Mouse (Mus musculus) liver, adult 10 weeks (tissue): ENCODE measurements around the gene 4930486L24Rik. TPM values are rescaled to one million over a fixed set of nuclear protein-coding genes. Genes with fewer than 3 reads are reported as not detected.

Experiments used
- polyA plus RNA-seq: library from polyadenylated mRNA; stranded (reverse); fragments of 350-450 nt; fragmentation: Illumina TruSeq; extraction: RNeasy Lipid Tissue Mini Kit (QIAGEN cat#74804); gene quantifications from one replicate; pipeline ENCODE4 v1.2.3, GENCODE M21; 2014; ENCODE audit warnings: low read depth, low replicate concordance

The 4930486L24Rik gene
- polyA plus RNA-seq: not detected

GRCm38 (mm10) chr13:60864281-60864680 lies at the start of gene 4930486L24Rik:
Gene 4930486L24Rik, minus strand, starts transcription at chr13:60864475.

DNA sequence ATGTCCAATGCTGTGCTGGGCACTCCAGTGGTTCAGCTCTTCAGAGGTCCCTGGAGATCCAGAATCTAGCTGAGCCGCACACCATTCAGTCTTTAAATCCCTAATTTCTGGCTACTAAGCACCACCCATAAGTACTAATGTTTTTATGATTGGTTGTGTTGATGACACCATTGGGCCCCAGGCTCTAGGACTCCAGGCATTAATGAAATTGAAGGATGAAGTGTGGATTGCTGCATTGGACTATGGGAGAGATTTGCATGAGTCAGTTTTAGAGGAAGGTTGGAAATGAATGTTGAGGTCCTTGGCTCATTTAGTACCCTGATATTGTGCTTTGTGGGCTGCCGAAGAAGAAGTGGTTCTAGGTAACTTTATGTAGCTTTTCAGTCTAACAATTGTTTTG lies 40.5 kb upstream of the 4930486L24Rik start, which contains the start of gene Tpbpb:
TSS of gene Tpbpb (minus strand) at position 101 of the 400 bp plus-strand sequence.

DNA sequence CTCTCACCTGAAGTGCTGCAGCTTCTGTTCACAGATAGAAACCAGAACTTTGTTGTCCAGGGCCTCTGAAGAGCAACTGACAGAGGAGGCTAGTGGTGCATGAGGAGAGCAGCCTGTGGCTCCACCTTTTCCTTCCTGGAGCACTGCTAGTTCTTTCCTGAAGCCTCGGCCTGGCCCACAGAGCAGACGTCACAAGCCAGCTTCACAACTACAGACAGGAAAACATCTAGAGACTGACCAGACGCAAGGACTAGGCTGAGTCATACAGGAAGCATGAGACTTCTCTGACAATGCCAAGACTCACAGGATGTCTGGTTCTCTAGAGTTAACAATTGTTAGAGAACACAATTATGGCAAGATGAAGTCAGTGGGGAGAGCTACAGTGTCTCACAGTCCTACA lies 33.1 kb upstream of the 4930486L24Rik start, which contains the start of gene Ctla2b:
TSS of gene Ctla2b (minus strand) at position 120 of the 400 bp plus-strand sequence.

DNA sequence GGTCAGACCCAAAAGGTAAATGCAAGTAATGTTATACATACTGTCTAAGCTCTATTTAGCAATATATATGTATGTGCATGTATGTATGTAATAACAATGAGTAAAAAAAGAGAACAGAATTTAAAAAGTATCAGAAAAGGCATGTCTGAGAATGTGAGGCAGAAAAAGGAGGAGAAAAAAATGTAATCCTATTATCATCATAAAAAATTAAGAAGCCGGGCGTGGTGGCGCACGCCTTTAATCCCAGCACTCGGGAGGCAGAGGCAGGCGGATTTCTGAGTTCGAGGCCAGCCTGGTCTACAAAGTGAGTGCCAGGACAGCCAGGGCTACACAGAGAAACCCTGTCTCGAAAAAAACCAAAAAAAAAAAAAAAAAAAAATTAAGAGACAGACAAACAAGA lies 32.5 kb upstream of the 4930486L24Rik start, which contains the start of gene Gm49392:
TSS of gene Gm49392 (minus strand) at position 101 of the 400 bp plus-strand sequence.

GRCm38 (mm10) chr13:60802749-60803148 lies 61.5 kb downstream of the 4930486L24Rik start, which contains the start of gene Ctsll3:
Gene Ctsll3, minus strand, starts transcription at chr13:60802849.

Other genes starting within 250 kb of the 4930486L24Rik start
- not detected for gene BC051665, start 78.1 kb downstream of the 4930486L24Rik start, polyA plus RNA-seq
- gene Ctsll3, start 61.6 kb downstream of the 4930486L24Rik start, polyA plus RNA-seq: not detected
- 0.37 TPM for gene Gm49392, start 32.4 kb upstream of the 4930486L24Rik start, polyA plus RNA-seq
- 9.2 TPM for gene Ctla2b, start 33.0 kb upstream of the 4930486L24Rik start, polyA plus RNA-seq
- gene Tpbpb, start 40.4 kb upstream of the 4930486L24Rik start, polyA plus RNA-seq: not detected
- gene Gm49393, start 71.1 kb upstream of the 4930486L24Rik start, polyA plus RNA-seq: not detected
- gene Gm49391, start 72.1 kb upstream of the 4930486L24Rik start, polyA plus RNA-seq: 0.93 TPM
- 7.3 TPM for gene Ctla2a, start 72.2 kb upstream of the 4930486L24Rik start, polyA plus RNA-seq
- gene Tpbpa, start 77.5 kb upstream of the 4930486L24Rik start, polyA plus RNA-seq: not detected
- gene Ctsj, start 141.5 kb upstream of the 4930486L24Rik start, polyA plus RNA-seq: not detected
- not detected for gene Ctsq, start 176.2 kb upstream of the 4930486L24Rik start, polyA plus RNA-seq